Mouse (Mus musculus): Measurements from ENCODE around the gene Zfpm1.

The Zfpm1 gene

DNA sequence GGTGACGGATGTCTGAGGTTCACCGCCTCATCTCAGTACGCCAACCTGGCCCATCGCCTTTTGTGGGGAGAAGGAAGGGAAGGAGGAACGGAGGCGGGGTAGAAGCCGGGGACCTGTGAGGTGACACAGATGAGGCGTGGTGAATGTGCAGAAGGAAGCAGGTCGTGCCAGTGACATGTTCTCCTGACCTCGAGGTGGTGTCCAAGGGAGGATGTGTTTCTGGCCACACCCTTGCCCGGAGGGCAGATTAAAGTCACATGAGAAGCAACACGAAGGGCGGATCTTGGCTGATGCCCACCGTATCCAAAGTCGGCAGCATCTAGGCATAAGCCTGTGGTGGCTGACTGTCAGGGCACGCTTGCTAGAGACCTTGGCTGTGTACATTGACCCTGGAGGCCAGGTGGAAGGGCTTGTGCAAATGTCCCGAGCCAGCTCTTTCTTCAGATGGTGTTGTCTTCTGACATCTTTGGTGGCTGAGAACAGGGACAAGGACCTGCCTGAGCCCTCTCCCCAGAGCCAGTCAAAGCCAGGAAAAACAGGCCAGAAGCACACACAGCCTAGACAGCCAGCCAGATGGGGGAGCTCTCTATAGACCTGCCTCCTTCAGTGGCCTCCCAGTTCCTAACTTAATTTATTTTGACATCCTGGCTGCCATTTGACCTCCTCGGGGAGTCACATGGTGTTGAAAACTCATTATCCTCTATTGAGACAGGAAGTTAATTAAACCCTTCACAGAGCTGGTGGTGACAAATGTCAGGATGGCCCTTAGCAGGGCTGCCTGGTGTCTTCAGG is 4.5 kb upstream of the Zfpm1 start:
- no peak for DNase-seq

DNA sequence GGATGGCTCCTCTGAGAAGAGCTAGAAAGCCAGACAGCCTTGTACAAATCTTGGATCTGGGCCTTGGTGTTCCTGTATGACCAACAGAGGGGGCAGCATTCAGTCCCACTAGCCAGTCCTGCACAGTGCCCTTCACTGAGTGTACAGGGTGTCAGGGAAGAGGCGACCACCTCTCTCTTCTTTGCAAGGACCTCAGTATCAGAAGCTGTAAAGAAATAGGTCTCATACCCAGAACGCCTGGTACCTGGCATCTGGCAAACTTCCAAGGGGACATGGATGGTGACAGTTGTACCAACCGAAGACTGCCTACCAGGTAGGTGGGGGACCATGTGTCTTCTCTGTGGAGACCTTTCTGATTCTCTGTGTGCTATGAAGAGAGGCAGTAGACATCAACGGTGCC is 1.8 kb upstream of the Zfpm1 start:
- no peak for DNase-seq

DNA sequence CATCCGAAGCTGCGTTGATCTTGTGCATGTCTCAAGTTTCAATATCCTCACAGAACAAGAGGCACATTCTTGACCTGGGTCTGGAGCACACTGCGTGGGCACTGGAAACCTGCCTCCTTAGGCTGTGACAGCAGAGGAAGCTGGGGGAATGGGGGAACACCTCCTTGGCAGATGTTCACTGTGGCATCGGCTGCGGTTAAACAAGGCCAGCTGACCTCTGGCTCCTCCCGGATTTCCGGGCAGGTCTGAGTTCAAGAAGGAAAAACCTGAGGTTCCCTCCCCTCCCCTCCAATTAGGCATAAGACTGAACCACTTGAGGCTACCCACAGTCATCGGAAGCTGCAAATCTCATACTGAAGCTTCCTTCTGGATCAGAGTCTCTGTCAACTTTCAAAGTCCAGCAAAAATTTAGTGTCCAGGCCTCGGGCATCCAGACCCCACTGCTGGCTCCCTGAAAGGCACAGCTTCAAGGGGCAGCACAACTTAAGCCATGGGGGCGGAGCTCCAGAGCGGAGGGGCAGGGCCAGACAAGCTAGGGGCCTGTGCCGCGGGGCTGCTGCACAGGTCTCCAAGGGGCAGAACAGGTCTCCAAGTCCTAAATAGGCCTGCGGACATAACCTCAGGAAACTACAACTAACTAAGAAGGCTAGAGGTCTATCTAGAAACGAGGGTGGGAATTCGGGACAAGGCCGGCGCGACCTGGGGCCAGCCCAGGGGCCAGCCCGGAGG is 1.2 kb upstream of the Zfpm1 start:
- DNase-seq = peak in 1 of 2 experiments; percentile 26

DNA sequence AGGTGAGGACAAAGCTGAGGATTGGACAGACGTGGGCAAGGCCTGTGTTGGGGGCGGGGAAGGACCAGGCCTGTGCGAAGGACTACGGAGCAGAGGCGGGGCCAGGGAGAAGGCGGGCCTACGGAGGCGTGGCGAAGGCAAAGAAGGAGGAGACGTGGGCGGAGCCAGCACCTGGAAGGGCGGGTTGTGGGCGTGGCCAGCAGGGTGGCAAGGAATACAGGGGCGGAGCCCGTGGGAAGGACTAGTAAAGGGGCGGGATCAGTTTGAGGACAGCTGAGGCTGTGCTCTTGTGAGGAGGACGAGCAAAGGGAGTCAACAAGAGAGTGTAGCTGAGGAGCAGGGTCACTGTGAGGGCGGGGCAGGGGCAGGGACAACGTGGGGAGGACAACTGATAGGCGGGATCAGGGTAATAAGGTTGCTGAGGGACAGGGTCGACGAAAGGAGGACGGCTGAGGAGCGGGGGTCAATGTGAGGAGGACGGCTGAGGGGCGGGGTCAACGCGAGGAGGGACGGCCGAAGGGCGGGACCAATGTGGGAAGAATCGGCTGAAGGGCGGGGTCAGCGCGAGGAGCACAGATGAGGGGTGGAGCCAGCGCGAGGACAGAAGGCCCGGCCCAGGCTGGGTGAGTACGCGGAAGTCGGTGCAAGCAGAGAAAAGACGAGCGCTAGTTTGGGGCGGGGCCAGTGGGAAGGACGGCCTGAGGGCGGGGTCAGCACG is 465 bp upstream of the Zfpm1 start:
- peak; percentile 98 to 99 for DNase-seq

DNA sequence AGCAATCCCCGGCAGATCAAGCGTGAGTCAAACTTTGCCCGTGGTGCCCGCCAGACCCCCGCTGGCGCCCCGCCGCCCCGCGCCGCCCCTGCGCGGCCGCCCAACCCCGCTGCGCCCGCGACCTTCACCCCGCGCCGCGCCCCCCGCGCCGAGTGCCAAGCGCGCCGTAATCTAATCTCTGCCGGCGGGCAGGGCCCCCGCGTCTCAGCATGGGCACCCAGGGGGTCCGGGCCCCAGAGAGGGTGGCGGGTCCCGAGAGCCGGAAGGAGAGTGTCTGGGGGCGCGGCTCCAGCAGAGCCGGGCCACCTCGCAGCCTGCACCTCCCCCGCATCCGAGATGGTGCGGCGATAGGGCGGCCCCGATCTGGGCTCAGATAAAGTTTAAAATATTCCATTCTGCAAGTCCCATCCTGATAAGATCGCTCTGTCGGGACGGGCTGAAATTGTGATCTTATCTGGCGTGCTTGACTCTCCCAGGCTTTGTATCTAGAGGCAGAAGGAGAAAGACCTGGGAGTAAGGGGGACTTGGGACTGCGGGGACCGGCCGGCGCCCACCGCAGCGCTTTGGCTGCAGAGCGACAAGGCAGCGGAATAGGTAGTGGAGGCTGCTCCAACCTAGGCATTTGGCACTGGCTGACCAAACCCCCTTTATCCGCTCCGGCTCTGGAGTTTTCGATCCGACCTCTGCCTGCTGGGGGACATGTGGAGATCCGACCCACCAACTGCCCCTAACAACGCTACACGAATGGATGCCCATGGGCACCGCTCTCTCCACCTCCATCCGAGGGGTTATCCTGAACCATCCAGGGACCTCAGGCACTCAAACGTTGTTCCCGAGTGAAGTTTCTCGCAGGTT is 787 bp downstream of the Zfpm1 start:
- peak; percentile 53 to 54 for DNase-seq

DNA sequence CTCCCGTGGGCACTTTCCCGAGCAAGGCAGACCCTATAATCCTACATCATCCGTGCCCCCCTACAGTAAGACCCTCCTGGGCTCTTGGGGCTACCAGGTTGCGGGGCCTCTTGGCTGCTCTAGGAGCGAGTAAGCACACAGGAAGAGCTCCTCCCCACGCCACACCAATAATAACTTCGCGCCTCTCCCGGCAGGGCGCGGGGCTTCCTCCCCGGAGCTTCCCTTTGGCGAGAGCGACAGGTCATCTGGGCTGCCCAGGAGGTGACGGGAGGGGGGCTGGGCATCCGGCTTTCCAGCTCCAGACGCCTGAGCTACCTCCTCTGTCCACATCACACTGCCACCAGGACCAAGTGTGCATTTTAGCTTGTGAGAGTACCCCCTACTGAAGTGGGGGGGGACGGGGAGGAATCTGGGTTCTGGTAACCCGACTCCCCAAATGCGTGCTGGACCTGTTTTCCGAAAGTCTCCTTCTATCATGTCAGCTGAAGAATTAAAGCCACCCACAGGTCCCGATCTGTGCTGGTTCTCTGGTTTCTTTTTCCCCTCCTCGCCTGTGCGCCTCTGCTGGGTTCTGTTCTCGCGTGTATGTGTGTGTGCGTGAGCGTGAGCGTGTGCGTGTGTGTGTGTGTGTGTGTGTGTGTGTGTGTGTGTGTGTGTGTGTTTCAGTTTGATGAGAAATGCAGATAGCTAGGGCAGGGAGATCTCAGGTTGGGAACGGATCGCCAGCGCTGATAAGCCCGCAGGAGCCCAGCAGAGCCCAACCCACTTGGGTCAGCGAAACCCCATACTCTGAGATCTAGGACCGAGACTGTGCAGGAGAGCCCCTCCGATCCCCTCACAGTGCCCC is 1.6 kb downstream of the Zfpm1 start:
- peak; percentile 46 to 58 for DNase-seq

DNA sequence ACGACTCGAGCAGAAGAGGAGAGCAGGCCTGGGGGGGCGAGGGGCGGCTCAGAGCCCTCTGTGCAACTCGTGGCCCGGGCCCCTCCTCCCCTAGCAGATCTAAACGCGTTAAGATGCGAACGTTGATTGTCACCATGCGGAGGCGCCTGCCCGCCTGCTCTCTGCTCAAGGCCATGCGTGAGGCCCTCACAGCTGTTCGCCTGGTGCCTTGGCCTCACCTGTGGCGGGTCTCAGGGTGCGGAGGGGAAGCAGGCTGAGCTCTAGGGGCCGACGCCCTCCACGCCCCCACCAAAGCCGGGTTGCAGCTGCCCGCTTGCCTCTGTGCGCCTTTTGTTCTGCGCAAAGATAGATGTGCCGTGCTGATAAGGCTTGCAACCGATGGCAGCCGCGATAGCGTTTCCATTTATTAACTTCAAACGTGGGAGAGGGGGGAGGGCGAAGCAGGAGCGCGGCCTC is 2.3 kb downstream of the Zfpm1 start:
- DNase-seq = peak; percentile 75 to 81

DNA sequence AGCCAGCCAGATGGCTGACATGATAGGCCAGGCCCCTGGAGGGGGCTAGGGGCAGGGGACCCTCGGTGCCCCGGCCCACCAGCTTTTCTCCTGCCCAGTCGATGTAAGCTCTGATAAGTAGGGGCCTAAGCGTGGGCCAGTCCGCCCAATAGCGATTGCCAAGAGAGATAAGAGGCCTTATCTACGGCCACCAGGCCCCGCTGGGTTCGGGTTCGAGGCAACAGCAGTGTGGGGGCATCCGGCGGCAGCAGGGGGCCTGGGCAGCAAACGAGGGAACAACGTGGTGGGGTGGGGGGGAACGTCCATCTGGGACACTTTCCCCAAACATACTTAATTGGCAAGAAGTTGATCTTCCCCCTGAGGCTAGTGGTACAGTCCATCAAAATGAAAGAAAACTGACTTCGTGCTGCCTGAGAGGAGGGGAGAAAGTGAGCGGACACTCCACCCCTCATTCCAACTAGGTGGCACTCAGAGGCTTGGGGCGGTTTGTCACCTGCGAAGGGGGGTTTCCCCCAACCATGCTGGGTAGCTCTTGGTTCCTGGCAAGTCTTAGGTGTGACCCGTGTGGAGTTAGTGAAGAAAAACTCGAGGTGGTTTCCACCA is 2.8 kb downstream of the Zfpm1 start:
- DNase-seq = peak; percentile 37 to 59

DNA sequence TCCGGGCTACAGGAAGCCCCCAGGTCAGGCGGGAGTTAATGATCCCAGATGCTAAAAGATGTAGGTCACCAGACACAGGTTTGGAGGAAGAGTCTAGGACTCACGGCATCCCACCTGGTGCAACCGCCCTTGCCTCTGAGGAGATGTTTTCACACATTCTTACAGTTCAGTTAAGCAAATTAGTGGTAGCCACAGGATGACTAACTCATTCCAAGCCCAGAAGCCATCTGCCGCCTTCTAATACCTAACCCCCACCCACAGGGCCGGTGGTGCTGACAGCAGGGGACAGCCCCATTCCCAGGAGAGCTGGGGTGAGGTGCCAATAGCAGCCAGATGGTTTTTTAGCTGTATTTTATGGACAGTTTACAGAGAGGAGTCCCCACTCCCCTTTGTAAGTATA is 3.8 kb downstream of the Zfpm1 start:
- peak in 1 of 2 experiments; percentile 22 for DNase-seq

DNA sequence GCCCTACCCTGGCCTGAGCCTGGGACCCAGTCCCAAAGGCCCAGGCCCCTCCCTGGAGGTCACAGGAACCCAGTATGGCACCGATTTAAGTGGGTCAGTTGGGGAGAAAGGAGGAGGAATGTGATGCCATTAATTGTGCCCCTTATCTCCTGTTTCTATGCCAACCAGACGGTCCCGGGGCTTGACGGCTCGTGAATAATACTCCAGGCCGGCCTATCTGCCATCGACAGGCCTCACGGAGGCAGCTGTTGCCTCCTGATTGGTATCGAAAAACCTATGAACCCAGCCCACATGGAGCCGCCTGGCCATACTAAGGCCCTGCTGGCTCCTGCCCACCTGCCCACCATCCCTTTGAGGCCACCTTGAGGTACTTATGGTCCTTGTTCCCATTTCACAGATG is 5.0 kb downstream of the Zfpm1 start:
- no peak for DNase-seq

DNA sequence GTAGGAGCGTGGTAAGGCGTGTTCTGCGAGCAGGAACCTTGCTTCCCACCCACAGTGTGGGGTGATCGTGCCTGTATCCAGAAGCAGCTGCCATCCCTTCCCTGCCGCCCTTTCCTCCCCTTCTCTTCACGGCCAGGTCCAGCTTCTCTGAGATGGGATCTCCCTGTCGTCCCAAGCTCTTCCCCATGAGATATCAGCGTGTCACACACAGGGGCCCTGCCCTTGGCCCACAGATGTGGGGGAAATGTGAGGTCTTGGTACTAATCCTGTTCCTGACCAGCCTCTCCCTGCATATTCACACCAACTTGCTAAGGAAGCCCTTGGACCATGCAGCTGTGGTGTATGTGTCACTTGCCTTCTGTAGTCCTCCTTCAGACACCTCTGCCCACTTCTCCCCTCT is 5.8 kb downstream of the Zfpm1 start:
- no peak for DNase-seq

DNA sequence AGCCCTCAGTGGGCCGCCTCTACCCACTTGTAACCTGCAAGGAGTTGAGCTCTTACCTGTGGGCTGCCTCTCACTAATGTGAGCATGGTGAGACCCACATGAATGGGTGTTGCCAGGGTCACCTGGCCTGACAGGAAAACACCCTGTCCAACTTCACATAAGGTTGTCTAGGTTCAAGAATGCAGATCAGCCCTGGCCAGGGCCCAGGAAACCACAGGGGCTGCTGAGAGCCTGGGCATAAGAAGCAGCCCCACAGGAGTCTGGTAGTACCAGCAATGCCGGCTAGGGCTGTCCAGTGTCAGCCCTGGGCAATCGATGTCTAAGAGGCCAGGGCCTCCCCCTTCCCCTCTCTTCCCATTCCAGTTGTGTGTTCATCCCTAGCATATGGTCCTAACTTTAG is 6.4 kb downstream of the Zfpm1 start:
- DNase-seq = no peak

DNA sequence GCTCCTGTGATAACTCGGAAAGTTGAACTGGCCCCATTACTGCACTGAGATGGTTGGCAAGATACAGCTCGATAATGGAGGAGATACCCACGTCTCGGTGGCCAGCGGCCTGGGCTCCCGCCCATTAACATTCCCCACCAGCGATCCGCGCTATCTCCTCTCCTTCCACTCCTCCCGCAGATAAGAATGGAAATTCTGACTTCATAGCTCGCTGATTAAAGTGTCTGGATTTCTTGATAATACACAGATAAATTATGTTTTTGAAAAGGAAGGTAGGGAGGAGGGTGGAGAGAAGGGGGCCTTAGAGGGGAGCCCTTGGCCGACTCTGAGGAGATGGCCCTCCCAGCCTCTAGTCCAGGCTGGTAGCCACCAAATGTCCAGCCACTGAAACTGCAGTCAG is 9.1 kb downstream of the Zfpm1 start:
- DNase-seq = no peak

DNA sequence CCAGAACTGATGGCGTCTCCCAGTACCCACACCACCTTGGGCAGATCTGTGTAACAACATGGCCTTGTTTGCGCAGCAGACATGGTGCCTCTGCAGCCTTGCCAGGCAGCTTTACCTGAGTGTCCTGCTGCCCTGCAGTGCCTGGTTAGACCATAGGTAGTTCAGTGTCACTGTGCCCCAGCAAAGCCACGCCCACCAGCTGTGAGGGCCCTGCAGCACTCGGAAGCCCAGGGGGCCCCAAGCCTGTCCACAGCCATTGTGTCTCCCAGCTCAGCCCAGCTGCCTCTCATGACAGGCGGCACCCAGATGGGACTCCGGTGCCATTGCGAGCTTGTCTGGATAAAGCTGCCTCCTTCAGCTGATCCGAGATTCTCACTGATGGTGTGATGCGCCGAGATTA is 9.6 kb downstream of the Zfpm1 start:
- no peak for DNase-seq

DNA sequence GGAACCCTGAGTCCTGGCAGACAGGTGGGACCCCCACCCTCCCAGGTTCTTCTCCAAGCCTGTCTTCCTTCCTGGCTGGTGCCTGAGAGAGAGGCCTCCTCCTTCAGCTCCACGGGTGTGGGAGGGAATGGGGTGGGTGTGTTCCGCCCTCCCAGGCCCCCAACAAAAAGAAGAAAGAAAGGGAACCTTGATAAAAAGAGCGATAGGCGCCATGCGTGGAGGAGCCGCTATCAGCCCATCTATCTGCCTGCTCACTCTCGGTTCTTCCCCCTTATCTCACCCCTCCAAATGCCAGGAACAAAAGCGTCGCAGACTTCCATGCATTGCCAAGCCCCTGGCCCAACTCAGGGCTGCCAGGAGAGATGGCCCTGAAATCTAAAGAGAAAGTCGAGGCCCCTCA is 11.5 kb downstream of the Zfpm1 start:
- DNase-seq = no peak

DNA sequence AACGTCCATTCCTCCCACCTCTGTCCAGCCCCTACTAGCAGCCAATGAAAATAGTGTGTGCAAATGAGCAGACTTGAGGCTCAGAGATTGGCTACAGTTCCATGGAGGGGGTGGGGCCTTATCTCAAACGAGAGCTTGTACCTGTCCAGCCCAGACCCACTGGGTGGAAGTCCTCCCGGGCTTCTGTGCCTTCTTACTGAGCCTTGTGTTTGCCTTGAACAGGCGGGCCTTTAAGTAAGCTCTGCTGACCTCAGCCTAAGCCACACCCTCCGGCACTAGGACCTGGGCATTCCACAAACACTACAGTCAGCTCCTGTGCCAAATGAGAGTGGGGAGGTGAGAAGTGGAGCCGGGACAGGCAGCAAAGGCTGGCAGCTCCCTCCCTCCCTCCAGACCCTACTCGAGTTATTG is 12.3 kb downstream of the Zfpm1 start:
- no peak for DNase-seq

DNA sequence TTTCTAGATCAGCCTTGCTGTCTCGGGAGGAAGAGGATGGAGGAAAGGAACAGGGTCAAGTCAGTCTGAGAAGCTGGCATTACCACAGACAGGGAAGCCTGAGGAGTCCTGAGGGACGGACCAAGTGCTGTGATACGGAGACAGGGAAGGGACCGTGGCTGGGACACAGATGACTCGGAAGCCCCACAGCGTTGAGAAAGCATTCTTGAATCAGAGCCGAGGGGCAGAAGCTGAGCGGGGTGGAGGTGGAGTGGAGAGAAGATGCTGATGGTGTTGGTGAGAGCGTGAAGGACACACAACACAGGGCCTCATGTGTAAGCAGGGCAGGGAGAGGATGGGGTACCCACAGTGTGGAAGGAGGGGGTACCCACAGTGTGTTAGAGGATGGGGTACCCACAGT is 13.4 kb downstream of the Zfpm1 start:
- DNase-seq = no peak

DNA sequence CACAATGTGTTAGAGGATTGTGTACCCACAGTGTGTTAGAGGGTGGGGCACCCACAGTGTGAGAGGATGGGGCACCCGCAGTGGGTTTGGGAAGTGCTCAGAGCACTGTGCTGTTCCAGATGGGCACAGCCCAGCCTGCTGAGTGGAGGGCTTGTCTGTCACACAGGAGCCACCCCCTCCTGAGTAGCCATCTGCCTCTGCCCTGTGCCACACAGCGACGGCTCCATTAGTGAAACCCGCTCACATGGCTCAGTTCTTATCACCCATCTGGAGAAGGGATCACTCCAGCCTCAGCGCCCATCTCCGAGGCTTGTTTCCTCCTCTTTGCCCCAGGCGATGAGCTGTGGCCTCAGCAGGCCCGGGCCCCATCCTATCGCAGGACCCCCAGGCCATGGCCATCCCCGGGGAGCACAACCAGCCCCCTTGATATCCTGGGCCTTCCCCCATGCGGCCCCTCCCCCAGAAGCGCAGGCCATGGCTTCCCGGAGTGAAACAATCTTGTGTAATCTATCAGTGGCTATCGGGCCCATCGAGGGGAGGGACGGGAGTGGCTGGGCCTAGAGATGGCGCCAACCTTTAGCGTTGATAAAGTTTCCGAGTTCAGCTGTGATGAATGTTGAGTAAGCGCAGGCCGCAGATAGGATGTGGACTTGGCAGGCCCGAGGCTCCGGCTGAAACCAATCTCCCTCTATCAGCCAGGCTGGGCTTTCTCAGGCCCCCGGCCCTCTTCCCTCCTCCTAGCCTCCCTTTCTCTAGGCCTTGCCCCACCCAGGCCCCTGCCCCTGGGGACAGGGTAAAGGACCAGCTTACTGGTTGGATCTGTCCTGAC is 14.4 kb downstream of the Zfpm1 start:
- no peak for DNase-seq

DNA sequence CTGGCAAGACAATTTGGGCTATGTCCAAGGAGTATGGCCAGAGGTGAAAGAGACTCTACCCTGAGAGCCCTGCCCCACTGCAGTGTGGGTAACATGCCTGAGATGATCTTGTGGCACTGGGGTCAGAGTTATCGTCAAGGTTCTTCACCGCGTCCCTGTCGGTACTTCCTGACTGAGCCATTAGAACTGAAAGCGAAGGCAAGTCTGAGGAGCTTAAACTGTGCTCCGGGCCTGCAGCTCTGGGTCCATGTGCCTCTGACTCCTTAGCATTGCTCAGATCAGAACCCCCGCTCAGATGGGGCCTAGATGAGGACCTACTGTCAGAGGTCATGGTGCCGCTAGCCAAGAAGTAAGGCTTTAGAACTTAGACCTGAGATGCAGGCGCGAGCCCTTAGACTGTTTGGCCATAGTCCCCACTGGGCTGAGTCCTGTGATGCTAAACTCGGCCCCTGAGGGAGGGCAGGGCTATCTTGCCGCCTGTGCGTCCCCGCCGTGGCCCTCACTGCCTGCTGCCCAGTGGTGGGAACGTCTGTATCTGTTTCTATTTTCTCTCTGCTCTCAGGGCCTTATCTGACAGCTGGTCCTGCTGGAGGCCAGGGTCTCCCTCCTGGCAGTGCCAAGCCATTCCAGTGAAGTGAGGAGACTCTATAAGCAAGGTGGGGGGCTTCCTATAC is 17.8 kb downstream of the Zfpm1 start:
- DNase-seq = no peak

DNA sequence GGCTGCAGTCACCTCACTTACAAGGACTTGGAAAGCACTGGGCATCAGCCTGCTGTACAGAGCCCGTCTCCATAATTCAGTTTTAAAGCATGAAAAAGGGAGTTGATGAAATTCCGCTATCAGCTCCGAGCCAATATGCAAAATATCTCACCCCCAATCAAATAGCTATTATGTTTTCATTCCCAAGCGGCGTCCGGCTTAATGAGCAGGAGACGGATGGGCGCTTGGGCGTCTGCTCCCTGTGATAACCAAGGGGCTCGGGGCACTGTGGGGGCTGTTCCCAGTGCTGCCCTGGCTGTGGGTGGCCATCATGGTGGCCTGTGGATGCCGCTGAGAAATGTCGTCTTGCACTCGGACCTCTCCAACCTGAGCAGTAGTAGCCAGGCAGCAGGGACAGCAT is 19.1 kb downstream of the Zfpm1 start:
- DNase-seq = no peak
